Mouse (Mus musculus) testis, adult 2 months (tissue): Measurements from ENCODE around the gene 9930022D16Rik. TPM values are rescaled to one million over a fixed set of nuclear protein-coding genes. Genes with fewer than 3 reads are reported as not detected.

ENCODE experiments used
- H3K27ac ChIP-seq: fragments of 200-500 bp; 2 replicates; pipeline ENCODE4 v1.5.1; 2012; ENCODE audit warnings: low read depth, low read length; ENCODE audit not compliant: control insufficient read depth, insufficient read depth
- H3K27me3 ChIP-seq: fragments of 200-500 bp; 2 replicates; pipeline ENCODE4 v1.6.1; 2012; ENCODE audit warnings: mild to moderate bottlenecking, low read length, moderate library complexity; ENCODE audit not compliant: control insufficient read depth, insufficient read depth
- H3K36me3 ChIP-seq: fragments of 200-500 bp; 2 replicates; pipeline ENCODE4 v1.6.1; 2012; ENCODE audit warnings: mild to moderate bottlenecking, low read length; ENCODE audit not compliant: control insufficient read depth, insufficient read depth
- H3K4me1 ChIP-seq: fragments of 200-500 bp; 2 replicates; pipeline ENCODE4 v1.6.1; 2012; ENCODE audit warnings: low read length; ENCODE audit not compliant: control insufficient read depth, insufficient read depth
- H3K4me3 ChIP-seq: fragments of 200-500 bp; 2 replicates; pipeline ENCODE4 v1.5.1; 2012; ENCODE audit warnings: low read depth, mild to moderate bottlenecking, low read length, moderate library complexity, mixed read lengths; ENCODE audit not compliant: control insufficient read depth
- CTCF ChIP-seq: fragments of 200-500 bp; IDR thresholded peaks from 2 replicates; pipeline ENCODE4 v1.5.1; 2012; ENCODE audit warnings: low read depth, mild to moderate bottlenecking, inconsistent platforms, low read length, moderate library complexity; ENCODE audit not compliant: control insufficient read depth, insufficient read depth, insufficient replicate concordance
- POLR2A ChIP-seq: fragments of 200-500 bp; IDR thresholded peaks from 2 replicates; pipeline ENCODE4 v1.6.1; 2012; ENCODE audit warnings: low read depth, mild to moderate bottlenecking, inconsistent platforms, low read length, moderate library complexity; ENCODE audit not compliant: control insufficient read depth
- polyA plus RNA-seq: library from polyadenylated mRNA; depleted of rRNA; stranded (reverse); fragments of >200 nt; gene quantifications from 2 replicates; pipeline ENCODE4 v1.2.3, GENCODE M21; 2012

9930022D16Rik gene
- polyA plus RNA-seq, 1 experiment = not detected

DNA sequence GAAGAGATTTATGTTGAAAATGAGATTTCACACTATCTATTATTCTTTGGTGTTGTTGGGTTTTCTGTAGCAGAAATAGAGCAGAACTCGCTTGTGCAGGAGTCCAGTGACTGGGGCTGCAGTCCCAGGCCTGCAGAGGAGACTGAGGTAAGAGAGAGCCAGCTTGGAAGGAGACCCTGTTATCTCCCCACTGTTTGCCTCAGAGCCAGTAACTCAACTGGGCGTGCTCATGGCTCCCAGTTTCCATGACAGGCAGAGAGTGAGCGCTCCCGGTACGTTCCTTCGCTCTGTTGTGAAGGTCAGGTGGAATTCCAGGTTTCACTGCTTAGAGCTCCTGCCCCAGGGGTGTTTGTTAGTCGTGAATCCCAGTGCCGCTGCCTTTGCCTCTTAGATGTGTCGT, 21.1 kb upstream of the 9930022D16Rik start:
- no peak overlapping the region for H3K27ac ChIP-seq
- TF ChIP-seq CTCF = no peak
- TF ChIP-seq POLR2A = no peak
- no peaks in the 10 kb centered on the region; the same call in 1 of the 2 replicates for H3K36me3 ChIP-seq
- H3K27me3 ChIP-seq = no peaks in the 10 kb centered on the region
- H3K4me1 ChIP-seq = no peaks in the 10 kb centered on the region
- H3K4me3 ChIP-seq = no peak overlapping the region

DNA sequence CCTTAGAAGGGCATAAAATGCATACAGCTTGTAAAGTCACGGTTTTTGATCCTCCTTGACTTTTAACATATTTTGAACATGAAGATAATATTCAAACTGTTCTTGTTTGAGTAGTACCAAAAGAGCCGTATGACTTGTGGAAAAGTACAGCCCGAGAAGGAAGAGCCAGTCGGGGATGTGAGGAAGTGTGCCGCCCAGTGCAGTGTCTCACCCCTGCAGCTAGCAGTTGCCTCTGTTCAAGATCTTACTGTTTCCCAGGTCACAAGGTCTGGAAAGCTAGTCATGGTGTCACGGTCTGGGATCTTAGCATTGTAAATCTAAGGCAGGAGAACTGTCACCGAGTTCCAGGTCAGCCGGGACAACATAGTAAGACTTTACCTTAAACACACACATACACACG, 19.0 kb upstream of the 9930022D16Rik start:
- TF ChIP-seq CTCF = no peak
- no peak for TF ChIP-seq POLR2A
- no peak overlapping the region for H3K27ac ChIP-seq
- no peaks in the 10 kb centered on the region for H3K4me1 ChIP-seq
- H3K27me3 ChIP-seq = no peaks in the 10 kb centered on the region
- no peak overlapping the region for H3K4me3 ChIP-seq
- no peaks in the 10 kb centered on the region; the same call in 1 of the 2 replicates for H3K36me3 ChIP-seq

DNA sequence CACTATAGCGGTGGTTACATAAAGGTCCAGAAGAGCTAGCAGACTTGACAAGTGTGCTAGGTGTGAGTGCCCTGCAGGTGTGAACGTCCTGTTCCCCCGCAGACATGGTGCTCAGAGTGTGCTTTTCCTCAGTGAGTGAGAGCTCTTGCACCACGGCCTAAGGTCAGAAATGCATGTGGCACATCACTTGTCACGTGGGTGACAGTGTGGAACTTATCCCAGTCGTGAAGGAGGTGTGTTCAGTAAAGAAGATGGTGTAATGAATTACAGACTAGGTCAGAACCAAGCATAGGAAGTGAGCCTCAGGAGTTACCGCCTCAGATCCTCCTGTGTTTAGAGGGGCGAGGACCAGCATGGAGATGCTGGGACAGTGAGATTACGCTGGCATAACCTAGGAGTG, 18.4 kb upstream of the 9930022D16Rik start:
- Histone ChIP-seq H3K4me1 (no peaks in the 10 kb centered on the region), H3K27ac (no peak overlapping the region), H3K4me3 (no peak overlapping the region), H3K36me3 (no peaks in the 10 kb centered on the region; the same call in 1 of the 2 replicates), H3K27me3 (no peaks in the 10 kb centered on the region)
- TF ChIP-seq CTCF (no peak), POLR2A (no peak)

DNA sequence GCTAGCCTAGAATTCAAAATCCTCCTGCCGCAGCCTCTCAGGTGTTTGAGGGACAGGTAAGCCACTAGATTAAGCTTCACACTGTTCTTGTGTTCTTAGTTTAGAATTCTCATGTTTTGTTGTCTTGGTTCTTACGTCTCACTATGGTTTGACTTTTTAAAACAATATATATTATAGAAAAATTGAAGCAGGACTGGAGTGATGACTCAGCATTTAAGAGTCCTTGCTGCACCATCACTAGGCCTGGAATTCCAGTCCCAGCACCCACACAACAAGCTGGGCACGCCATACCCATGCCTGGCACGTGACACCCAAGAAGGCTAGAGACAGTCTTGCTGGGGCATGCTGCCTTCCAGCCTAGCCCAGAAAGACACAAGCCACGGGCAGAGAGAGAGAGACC, 7.3 kb upstream of the 9930022D16Rik start:
- peaks cover 3% of the 10 kb centered on the region; the same call in 1 of the 2 replicates for H3K4me1 ChIP-seq
- no peak for TF ChIP-seq CTCF
- no peak for TF ChIP-seq POLR2A

DNA sequence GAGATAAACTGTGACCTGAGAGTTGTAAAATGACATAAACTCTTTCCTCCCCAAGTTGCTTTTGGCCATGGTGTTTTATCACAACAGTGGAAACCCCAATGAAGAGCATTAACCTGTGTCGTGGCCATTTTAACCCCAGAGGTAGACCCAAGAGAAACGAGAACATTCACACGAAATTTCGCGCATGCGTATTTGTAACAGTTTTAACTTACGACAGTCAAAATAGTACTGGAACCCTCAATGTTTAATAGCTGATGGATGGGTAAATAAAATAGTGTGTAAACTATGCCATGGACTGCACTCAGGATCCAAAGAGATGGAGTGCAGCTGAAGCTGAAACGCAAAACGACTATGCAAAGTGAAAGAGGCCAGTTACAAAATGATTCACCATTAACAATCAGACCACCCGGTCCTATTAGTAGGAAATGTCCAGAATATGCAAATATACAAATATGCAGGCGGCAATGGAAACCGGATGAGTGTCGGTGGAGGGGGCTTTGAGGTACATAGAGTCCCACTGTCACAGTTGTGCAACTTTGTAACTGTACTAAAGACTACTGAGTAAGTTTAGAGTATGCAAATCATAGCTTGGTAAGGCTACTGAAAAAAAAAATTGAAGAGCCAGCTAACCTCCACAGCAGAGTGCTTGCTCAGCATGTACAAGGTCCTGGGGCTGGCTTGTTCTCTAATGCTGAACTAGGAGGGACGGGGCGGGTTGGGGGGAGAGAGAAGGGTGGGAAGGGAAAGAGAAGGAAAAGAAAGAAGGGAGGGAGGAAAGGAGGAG, 3.3 kb upstream of the 9930022D16Rik start:
- no peak for TF ChIP-seq CTCF
- TF ChIP-seq POLR2A = no peak

More for the DNA sequence above, 7.3 kb upstream of the 9930022D16Rik start:
- H3K27me3 ChIP-seq = no peaks in the 10 kb centered on the region
- H3K27ac ChIP-seq = no peak overlapping the region
- H3K36me3 ChIP-seq = no peaks in the 10 kb centered on the region
- no peak overlapping the region for H3K4me3 ChIP-seq

DNA sequence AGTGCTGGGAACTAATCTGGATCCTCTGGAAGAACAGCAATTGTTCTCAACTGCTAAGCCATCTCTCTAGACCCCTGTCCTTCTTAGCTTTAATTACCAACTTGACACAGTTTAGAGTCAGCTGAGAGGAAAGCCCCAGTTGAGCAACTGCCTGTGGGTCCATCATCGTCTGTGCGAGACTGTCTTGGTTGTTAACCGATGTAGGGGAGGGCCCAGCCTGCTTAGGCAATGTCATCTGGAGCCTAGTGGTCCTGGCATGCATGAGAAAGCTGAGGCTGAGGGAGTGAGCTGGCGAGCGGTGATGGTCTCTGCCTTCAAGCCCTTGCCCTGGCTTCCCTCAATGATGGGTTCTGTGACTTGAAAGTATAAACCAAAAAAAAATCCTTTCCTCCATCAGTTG, 1.1 kb downstream of the 9930022D16Rik start:
- no peak for TF ChIP-seq POLR2A
- no peaks in the 10 kb centered on the region for H3K36me3 ChIP-seq
- H3K4me3 ChIP-seq = no peak overlapping the region
- H3K4me1 ChIP-seq = no peaks in the 10 kb centered on the region
- H3K27ac ChIP-seq = no peak overlapping the region
- no peaks in the 10 kb centered on the region for H3K27me3 ChIP-seq

More for the DNA sequence above, 3.3 kb upstream of the 9930022D16Rik start:
- no peaks in the 10 kb centered on the region for H3K27me3 ChIP-seq
- peaks cover 3% of the 10 kb centered on the region; the same call in 1 of the 2 replicates for H3K4me1 ChIP-seq
- no peaks in the 10 kb centered on the region for H3K36me3 ChIP-seq
- no peak overlapping the region for H3K27ac ChIP-seq
- H3K4me3 ChIP-seq = no peak overlapping the region

DNA sequence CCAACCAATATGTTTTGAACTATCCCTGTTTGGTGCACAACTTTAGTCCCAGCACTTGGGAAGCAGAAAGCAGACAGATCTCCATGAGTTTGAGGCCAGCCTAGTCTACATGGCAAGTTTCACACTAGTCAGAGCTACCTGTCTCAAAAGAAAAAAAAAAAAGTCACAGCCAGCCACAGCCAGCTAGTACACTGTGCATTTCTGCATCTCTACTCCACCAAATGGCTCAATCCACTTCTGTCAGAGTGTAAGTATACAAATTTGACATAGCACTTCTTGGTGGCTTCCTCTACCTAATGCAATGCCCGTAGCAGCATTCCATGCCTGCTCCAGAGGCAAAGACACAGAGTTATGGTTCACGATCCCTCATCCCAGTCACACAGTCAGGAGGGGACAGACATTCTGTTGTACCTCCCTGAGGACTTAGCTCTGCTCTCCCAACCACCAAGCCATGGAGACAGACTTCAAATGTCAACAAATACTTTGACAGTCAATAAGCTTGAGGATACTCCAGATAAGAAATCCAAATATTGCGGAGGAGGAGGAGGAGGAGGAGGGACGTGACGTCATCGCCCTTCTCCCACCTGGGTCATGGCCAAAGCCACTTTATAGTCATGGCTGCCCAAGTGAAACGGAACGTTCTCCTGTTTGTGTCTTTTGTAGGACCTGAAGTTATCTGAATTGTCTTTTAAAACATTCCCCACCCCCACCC, 3.1 kb downstream of the 9930022D16Rik start:
- no peaks in the 10 kb centered on the region for H3K27me3 ChIP-seq
- H3K4me1 ChIP-seq = no peaks in the 10 kb centered on the region
- TF ChIP-seq CTCF (no peak), POLR2A (no peak)
- H3K27ac ChIP-seq = no peak overlapping the region
- no peaks in the 10 kb centered on the region for H3K36me3 ChIP-seq
- no peak overlapping the region for H3K4me3 ChIP-seq
